Mouse (Mus musculus): ENCODE measurements around the gene Wdr53. TPM values are rescaled to one million over a fixed set of nuclear protein-coding genes. Genes with fewer than 3 reads are reported as not detected.
"Not testable (repeated sequence)": the region's sequence is repeated elsewhere in the genome, so short reads cannot be mapped to it uniquely, and the experiment has no call there.

Gene Wdr53
- polyA plus RNA-seq, 1 experiment from 2014 or later = 14.4 TPM

GRCm38 (mm10) chr16:32239428-32240312 is 7.4 kb upstream of the Wdr53 start:
- WGBS = 96% methylated on average over 2 of the region's 2 CpGs
- Histone ChIP-seq H3K36me3 (peaks cover 24% of the 10 kb centered on the region), H3K4me2 (replicated peaks) (no peak overlapping the region), H3K27me3 (no peaks in the 10 kb centered on the region), H3K9ac (replicated peaks) (no peak overlapping the region), H3K4me3 (no peak overlapping the region), H3K27ac (replicated peaks) (no peak overlapping the region), H3K4me1 (peaks cover 7% of the 10 kb centered on the region), H3K9me3 (no peaks in the 10 kb centered on the region)
- ATAC-seq (ENCODE audit: low FRiP score, low read depth) = no peak

GRCm38 (mm10) chr16:32243901-32244300 is 3.1 kb upstream of the Wdr53 start:
- no peak overlapping the region for H3K4me3 ChIP-seq
- H3K27ac ChIP-seq (replicated peaks) = no peak overlapping the region
- no peaks in the 10 kb centered on the region for H3K27me3 ChIP-seq
- H3K36me3 ChIP-seq = peaks cover 4% of the 10 kb centered on the region; the same call in 1 of the 2 replicates
- no peak overlapping the region for H3K4me2 ChIP-seq (replicated peaks)
- no peaks in the 10 kb centered on the region for H3K9me3 ChIP-seq
- 95% methylated on average over 3 of the region's 3 CpGs for WGBS
- no peak overlapping the region for H3K9ac ChIP-seq (replicated peaks)
- H3K4me1 ChIP-seq = peaks cover 23% of the 10 kb centered on the region
- no peak for ATAC-seq (ENCODE audit: low FRiP score, low read depth)

GRCm38 (mm10) chr16:32246351-32246791 is 656 bp upstream of the Wdr53 start:
- no peak for ATAC-seq (ENCODE audit: low FRiP score, low read depth)
- peaks cover 23% of the 10 kb centered on the region for H3K4me1 ChIP-seq
- no peaks in the 10 kb centered on the region for H3K36me3 ChIP-seq
- H3K27me3 ChIP-seq = no peaks in the 10 kb centered on the region
- 1% methylated on average over 40 of the region's 41 CpGs for WGBS
- no peaks in the 10 kb centered on the region for H3K9me3 ChIP-seq
- H3K4me2 ChIP-seq (replicated peaks) = peak overlapping the region; percentile 79
- H3K9ac ChIP-seq (replicated peaks) = peak overlapping the region; percentile 80
- H3K27ac ChIP-seq (replicated peaks) = peak overlapping the region; percentile 94
- H3K4me3 ChIP-seq = peak overlapping the region; percentile 92

DNA sequence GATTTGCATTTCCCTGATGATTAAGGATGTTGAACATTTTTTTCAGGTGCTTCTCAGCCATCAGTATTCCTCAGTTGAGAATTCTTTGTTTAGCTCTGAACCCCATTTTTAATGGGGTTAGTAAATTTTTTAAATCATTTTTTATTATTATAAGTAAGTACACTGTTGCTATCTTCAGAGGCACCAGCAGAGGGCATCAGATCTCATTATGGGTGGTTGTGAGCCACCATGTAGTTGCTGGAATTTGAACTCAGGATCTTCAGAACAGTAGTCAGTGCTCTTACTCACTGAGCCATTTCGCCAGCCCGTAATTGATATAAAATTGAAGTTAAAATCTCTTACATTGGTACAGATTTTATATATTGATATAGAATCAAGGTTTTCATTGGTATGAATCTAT is 17.2 kb downstream of the Wdr53 start:
- not testable (repeated sequence) for ATAC-seq (ENCODE audit: low FRiP score, low read depth); H3K9me3 ChIP-seq; H3K4me2 ChIP-seq (replicated peaks); H3K36me3 ChIP-seq; H3K27ac ChIP-seq (replicated peaks); H3K27me3 ChIP-seq; H3K9ac ChIP-seq (replicated peaks); H3K4me1 ChIP-seq; H3K4me3 ChIP-seq
- 90% methylated on average over 2 of the region's 2 CpGs for WGBS

GRCm38 (mm10) chr16:32271291-32271690 is 24.3 kb downstream of the Wdr53 start, which contains the start of gene Smco1:
Smco1 (plus strand) TSS chr16:32271468.
- Histone ChIP-seq H3K36me3 (no peaks in the 10 kb centered on the region), H3K4me1 (no peaks in the 10 kb centered on the region), H3K9me3 (no peaks in the 10 kb centered on the region), H3K4me2 (replicated peaks) (no peak within 1 kb of the TSS), H3K27ac (replicated peaks) (no peak within 1 kb of the TSS), H3K4me3 (no peak within 1 kb of the TSS), H3K27me3 (no peaks in the 10 kb centered on the region), H3K9ac (replicated peaks) (no peak within 1 kb of the TSS)
- 84% methylated on average over 11 of the region's 11 CpGs for WGBS
- ATAC-seq (ENCODE audit: low FRiP score, low read depth) = no peak

GRCm38 (mm10) chr16:32273338-32273737 is 26.3 kb downstream of the Wdr53 start:
- WGBS = 55% methylated on average over 9 of the region's 9 CpGs
- Histone ChIP-seq H3K9me3 (no peaks in the 10 kb centered on the region), H3K4me3 (no peak overlapping the region), H3K36me3 (no peaks in the 10 kb centered on the region), H3K9ac (replicated peaks) (no peak overlapping the region), H3K27ac (replicated peaks) (no peak overlapping the region), H3K4me1 (peaks cover 5% of the 10 kb centered on the region), H3K27me3 (no peaks in the 10 kb centered on the region), H3K4me2 (replicated peaks) (no peak overlapping the region)
- ATAC-seq (ENCODE audit: low FRiP score, low read depth) = no peak

- Histone ChIP-seq H3K27ac (replicated peaks) (no peak overlapping the region), H3K9ac (replicated peaks) (no peak overlapping the region), H3K27me3 (no peaks in the 10 kb centered on the region), H3K9me3 (no peaks in the 10 kb centered on the region), H3K4me1 (peaks cover 19% of the 10 kb centered on the region), H3K4me3 (no peak overlapping the region), H3K36me3 (peaks cover 4% of the 10 kb centered on the region), H3K4me2 (replicated peaks) (no peak overlapping the region)
- ATAC-seq (ENCODE audit: low FRiP score, low read depth) = no peak
- 92% methylated on average over 6 of the region's 6 CpGs for WGBS
These were observed 28.0 kb downstream of the Wdr53 start for GRCm38 (mm10) chr16:32275041-32275440.

DNA sequence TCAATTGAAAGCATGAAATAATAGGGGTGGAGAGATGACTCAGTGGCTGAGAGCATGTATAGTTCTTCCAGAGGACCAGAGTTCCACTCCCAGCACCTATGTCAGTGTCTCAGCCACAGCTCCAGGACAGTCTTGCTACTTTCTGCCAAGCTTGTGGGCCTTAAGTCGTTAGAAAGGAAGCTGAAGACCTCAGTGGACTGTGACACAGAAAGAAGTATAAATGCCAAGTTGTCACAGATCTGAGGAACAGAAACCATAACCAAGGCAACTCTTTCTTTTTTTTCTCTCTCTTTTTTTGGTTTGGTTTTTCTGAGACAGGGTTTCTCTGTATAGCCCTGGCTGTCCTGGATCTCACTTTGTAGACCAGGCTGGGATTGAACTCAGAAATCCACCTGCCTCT is 28.8 kb downstream of the Wdr53 start:
- Histone ChIP-seq H3K9me3 (no peaks in the 10 kb centered on the region), H3K27me3 (no peaks in the 10 kb centered on the region), H3K4me2 (replicated peaks) (no peak overlapping the region), H3K27ac (replicated peaks) (no peak overlapping the region), H3K9ac (replicated peaks) (no peak overlapping the region), H3K4me1 (peaks cover 23% of the 10 kb centered on the region), H3K36me3 (peaks cover 8% of the 10 kb centered on the region), H3K4me3 (no peak overlapping the region)
- WGBS = 81% methylated on average over 1 of the region's 1 CpGs
- no peak for ATAC-seq (ENCODE audit: low FRiP score, low read depth)

DNA sequence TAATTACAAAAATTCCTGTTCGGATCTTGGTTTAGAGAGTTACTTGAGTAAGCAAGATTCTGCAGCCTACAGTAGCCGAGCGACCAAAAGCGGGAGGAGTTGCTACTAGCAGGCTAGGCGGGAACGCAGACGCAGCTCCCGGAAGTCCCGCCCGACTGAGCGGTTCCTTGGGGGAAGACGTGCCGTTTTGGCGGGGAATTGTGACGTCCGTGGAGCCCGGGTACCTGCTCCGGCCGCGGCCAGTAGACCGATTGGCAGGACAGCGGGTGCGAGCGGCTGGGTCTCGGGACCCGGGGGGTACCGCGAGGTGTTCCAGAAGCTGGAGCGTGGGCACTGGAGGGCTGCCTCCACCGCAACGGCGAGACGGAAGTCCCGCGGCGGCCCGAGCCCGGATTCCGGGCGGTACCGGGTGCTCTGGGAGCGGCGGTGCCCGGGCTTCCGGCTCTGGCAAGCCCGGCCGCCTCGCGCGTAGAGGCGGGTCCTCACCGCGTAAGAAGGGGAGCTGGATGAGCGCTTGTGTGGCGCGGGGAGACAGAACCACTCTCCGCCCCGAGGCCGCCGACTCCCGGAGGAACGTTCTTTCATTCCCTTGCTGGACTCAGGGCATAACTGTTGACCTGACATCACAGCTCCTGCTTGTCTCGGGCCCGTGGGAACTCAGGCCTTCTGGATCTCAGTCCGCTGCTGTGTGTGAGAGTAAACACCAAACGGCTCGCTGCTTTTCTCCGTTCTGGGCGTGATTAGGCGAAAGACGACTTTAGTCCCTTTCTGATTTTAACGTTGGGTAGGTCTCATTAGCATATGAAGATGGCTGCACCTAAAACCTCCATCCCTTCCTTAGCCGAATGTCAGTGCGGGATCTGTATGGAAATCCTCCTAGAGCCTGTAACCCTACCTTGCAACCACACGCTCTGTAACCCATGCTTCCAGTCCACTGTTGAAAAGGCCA is 30.6 kb downstream of the Wdr53 start, which contains the start of gene Rnf168:
Gene Rnf168 (plus strand): TSS at position 152 of the 949 bp plus-strand sequence.
- Histone ChIP-seq H3K36me3 (peaks cover 13% of the 10 kb centered on the region), H3K9me3 (no peaks in the 10 kb centered on the region), H3K4me2 (replicated peaks) (peak within 1 kb of the TSS; percentile 71), H3K9ac (replicated peaks) (peak within 1 kb of the TSS; percentile 85), H3K4me3 (peak within 1 kb of the TSS; percentile 89), H3K4me1 (peaks cover 28% of the 10 kb centered on the region), H3K27ac (replicated peaks) (peak within 1 kb of the TSS; percentile 94), H3K27me3 (no peaks in the 10 kb centered on the region)
- WGBS = under 1% methylated on average over 75 of the region's 75 CpGs
- peak; percentile 89 for ATAC-seq (ENCODE audit: low FRiP score, low read depth)

DNA sequence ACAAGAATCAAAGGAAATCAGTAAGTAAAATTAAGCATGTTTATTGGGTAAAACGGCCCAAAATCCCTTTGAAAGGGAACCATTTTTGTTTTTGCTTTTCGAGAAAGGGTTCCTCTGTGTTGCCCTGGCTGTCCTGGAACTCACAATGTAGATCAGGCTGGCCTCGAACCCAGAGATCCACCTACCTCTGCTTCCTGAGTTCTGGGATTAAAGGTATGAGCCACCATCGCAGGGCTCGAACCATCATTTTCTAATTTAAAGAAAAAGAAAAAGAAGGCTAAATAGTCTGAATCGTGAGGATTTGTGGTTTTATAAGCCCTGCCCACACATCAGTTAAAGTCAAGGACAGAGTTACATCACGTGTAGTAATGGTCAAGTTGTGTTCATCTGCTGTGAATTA is 31.4 kb downstream of the Wdr53 start:
- H3K9ac ChIP-seq (replicated peaks) = peak overlapping the region; percentile 85
- H3K4me1 ChIP-seq = peaks cover 32% of the 10 kb centered on the region
- peak overlapping the region; percentile 94 for H3K27ac ChIP-seq (replicated peaks)
- WGBS = 64% methylated on average over 7 of the region's 7 CpGs
- H3K9me3 ChIP-seq = no peaks in the 10 kb centered on the region
- ATAC-seq (ENCODE audit: low FRiP score, low read depth) = no peak
- peak overlapping the region; percentile 89 for H3K4me3 ChIP-seq
- H3K36me3 ChIP-seq = peaks cover 21% of the 10 kb centered on the region
- no peaks in the 10 kb centered on the region for H3K27me3 ChIP-seq
- peak overlapping the region; percentile 71 for H3K4me2 ChIP-seq (replicated peaks)

- 95% methylated on average over 8 of the region's 8 CpGs for WGBS
- H3K36me3 ChIP-seq = peaks cover 39% of the 10 kb centered on the region
- no peaks in the 10 kb centered on the region for H3K27me3 ChIP-seq
- no peak for ATAC-seq (ENCODE audit: low FRiP score, low read depth)
- no peaks in the 10 kb centered on the region for H3K9me3 ChIP-seq
- H3K27ac ChIP-seq (replicated peaks) = no peak overlapping the region
- peak overlapping the region; percentile 34 for H3K4me2 ChIP-seq (replicated peaks)
- H3K9ac ChIP-seq (replicated peaks) = no peak overlapping the region
- H3K4me1 ChIP-seq = peaks cover 32% of the 10 kb centered on the region
- H3K4me3 ChIP-seq = peak overlapping the region; percentile 18
These were observed 33.2 kb downstream of the Wdr53 start for GRCm38 (mm10) chr16:32280211-32280610.

- Histone ChIP-seq H3K9ac (replicated peaks) (no peak overlapping the region), H3K27ac (replicated peaks) (no peak overlapping the region), H3K36me3 (peaks cover 59% of the 10 kb centered on the region), H3K4me3 (no peak overlapping the region), H3K4me2 (replicated peaks) (no peak overlapping the region), H3K27me3 (no peaks in the 10 kb centered on the region), H3K9me3 (no peaks in the 10 kb centered on the region), H3K4me1 (peaks cover 28% of the 10 kb centered on the region)
- ATAC-seq (ENCODE audit: low FRiP score, low read depth) = no peak
These were observed 35.6 kb downstream of the Wdr53 start for GRCm38 (mm10) chr16:32282608-32283007.

Measured in midbrain, embryonic 12.5 days (tissue).